29 mouse cellular contexts compared by ENCODE assay signal in the genomic region with DNA sequence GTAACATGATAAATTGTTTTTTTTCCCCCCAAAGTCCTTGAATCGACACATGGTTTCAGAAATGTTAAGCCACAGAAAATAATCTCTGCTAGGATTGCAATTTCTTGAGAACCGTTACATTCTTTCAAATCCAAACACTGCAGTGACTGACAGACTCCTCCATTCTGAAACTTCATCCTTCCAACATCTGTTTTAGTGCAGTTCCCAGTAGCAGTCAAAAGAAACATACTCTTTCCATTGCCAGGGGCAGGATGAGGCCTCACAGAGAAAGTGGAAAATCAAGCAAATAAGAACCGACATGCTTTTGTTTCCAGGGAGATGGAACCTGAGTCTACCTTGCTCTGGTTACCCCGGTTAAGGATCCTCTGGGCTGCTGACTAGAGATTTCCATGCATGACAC.
A peak's percentile ranks its signal among the peaks of the same experiment; 100 is the strongest.
DNase-seq lines count a peak whose midpoint lies in the region; ATAC-seq and TF ChIP-seq lines count a peak whose summit lies in the region.
"Had no signal": no experiment of that assay in that cellular context is flagged by ENCODE, and none has a peak within 500 bp of the region (broad histone marks: within the 10 kb centered on the region; RNA-seq: fewer than 3 reads in every experiment).

No protein-coding gene starts in this region.

- H3K36me3 ChIP-seq in forebrain, embryonic 10.5 days (replicated peaks): no peaks in the 10 kb centered on the region
- H3K36me3 ChIP-seq in forebrain, postnatal 0 days (ENCODE audit: insufficient read depth): no peaks in the 10 kb centered on the region
- no peaks in the 10 kb centered on the region for H3K36me3 ChIP-seq in embryonic facial prominence, embryonic 11.5 days (replicated peaks; ENCODE audit: control insufficient read depth, insufficient read depth, low read depth, low read length)
- H3K36me3 ChIP-seq: forebrain, embryonic 12.5 days; hindbrain, embryonic 15.5 days; limb, embryonic 15.5 days; liver, embryonic 13.5 days; midbrain, embryonic 10.5 days; midbrain, embryonic 15.5 days had no signal

- no peaks in the 10 kb centered on the region for H3K27me3 ChIP-seq in forebrain, embryonic 10.5 days (ENCODE audit: poor library complexity, severe bottlenecking)
- H3K27me3 ChIP-seq in forebrain, postnatal 0 days (ENCODE audit: insufficient read depth, low read length): no peaks in the 10 kb centered on the region
- H3K27me3 ChIP-seq in embryonic facial prominence, embryonic 11.5 days (ENCODE audit: control insufficient read depth, insufficient read depth, low read length): no peaks in the 10 kb centered on the region
- H3K27me3 ChIP-seq: forebrain, embryonic 12.5 days; heart, embryonic 12.5 days; hindbrain, embryonic 15.5 days; limb, embryonic 15.5 days; liver, embryonic 13.5 days; midbrain, embryonic 15.5 days had no signal

- H3K4me1 ChIP-seq in forebrain, embryonic 10.5 days: peaks cover 25% of the 10 kb centered on the region
- no peaks in the 10 kb centered on the region for H3K4me1 ChIP-seq in forebrain, postnatal 0 days (ENCODE audit: insufficient read depth)
- H3K4me1 ChIP-seq in embryonic facial prominence, embryonic 11.5 days (ENCODE audit: control insufficient read depth, insufficient read depth, low read length): no peaks in the 10 kb centered on the region; the same call in 1 of the 2 replicates
- H3K4me1 ChIP-seq in embryonic fibroblast, embryonic 13.5 days (ENCODE audit: control insufficient read depth, insufficient read depth, low read length): no peaks in the 10 kb centered on the region
- H3K4me1 ChIP-seq: forebrain, embryonic 12.5 days; heart, embryonic 12.5 days; hindbrain, embryonic 15.5 days; liver, embryonic 13.5 days; midbrain, embryonic 15.5 days had no signal

- no peak overlapping the region for H3K4me2 ChIP-seq in forebrain, postnatal 0 days (ENCODE audit: low read depth)
- no peak overlapping the region for H3K4me2 ChIP-seq in embryonic facial prominence, embryonic 11.5 days (ENCODE audit: low read depth, low read length)
- H3K4me2 ChIP-seq: forebrain, embryonic 12.5 days; heart, embryonic 12.5 days; hindbrain, embryonic 15.5 days; limb, embryonic 15.5 days; liver, embryonic 13.5 days; midbrain, embryonic 15.5 days had no signal

- no peak overlapping the region for H3K9ac ChIP-seq in forebrain, postnatal 0 days
- no peak overlapping the region for H3K9ac ChIP-seq in embryonic facial prominence, embryonic 11.5 days (replicated peaks; ENCODE audit: low read length)
- H3K9ac ChIP-seq: forebrain, embryonic 12.5 days; heart, embryonic 12.5 days; hindbrain, embryonic 15.5 days; limb, embryonic 15.5 days; liver, embryonic 13.5 days; midbrain, embryonic 15.5 days had no signal

- no peak for TF ChIP-seq CTCF in forebrain, postnatal 0 days (IDR thresholded peaks at IDR 0.05; ENCODE audit: low read depth)
- no peak for TF ChIP-seq CTCF in embryonic fibroblast, embryonic 13.5 days (IDR thresholded peaks at IDR 0.05; ENCODE audit: borderline replicate concordance, insufficient read depth, low read length)

- H3K9me3 ChIP-seq in forebrain, embryonic 10.5 days: no peaks in the 10 kb centered on the region
- H3K9me3 ChIP-seq in forebrain, postnatal 0 days (ENCODE audit: low read length): no peaks in the 10 kb centered on the region
- no peaks in the 10 kb centered on the region for H3K9me3 ChIP-seq in embryonic facial prominence, embryonic 11.5 days (replicated peaks; ENCODE audit: control insufficient read depth, low read length)
- H3K9me3 ChIP-seq: forebrain, embryonic 12.5 days; heart, embryonic 12.5 days; hindbrain, embryonic 15.5 days; limb, embryonic 15.5 days; liver, embryonic 13.5 days; midbrain, embryonic 10.5 days; midbrain, embryonic 15.5 days had no signal

- WGBS in forebrain, embryonic 10.5 days: 56% methylated on average over 4 of the region's 4 CpGs
- 72% methylated on average over 4 of the region's 4 CpGs for WGBS in forebrain, postnatal 0 days
- WGBS in embryonic facial prominence, embryonic 11.5 days: 12% methylated on average over 4 of the region's 4 CpGs

- no peak overlapping the region for H3K4me3 ChIP-seq in forebrain, embryonic 10.5 days
- no peak overlapping the region for H3K4me3 ChIP-seq in forebrain, postnatal 0 days (ENCODE audit: low read depth, low read length)
- no peak overlapping the region for H3K4me3 ChIP-seq in embryonic facial prominence, embryonic 11.5 days (ENCODE audit: low read depth, low read length)
- no peak overlapping the region for H3K4me3 ChIP-seq in embryonic fibroblast, embryonic 13.5 days (ENCODE audit: insufficient read depth, low read length)
- H3K4me3 ChIP-seq: erythroblast, embryonic 14.5 days; forebrain, embryonic 12.5 days; gastrocnemius, adult 2 months; heart, adult 2 months; heart, embryonic 12.5 days; hindbrain, embryonic 15.5 days; layer of hippocampus, adult 2 months; left cerebral cortex, adult 2 months; limb, embryonic 15.5 days; liver, embryonic 13.5 days; midbrain, embryonic 10.5 days; midbrain, embryonic 15.5 days had no signal

- peak overlapping the region; percentile 31; the same call in 1 of the 2 replicates for H3K27ac ChIP-seq in forebrain, embryonic 10.5 days
- H3K27ac ChIP-seq in forebrain, postnatal 0 days (ENCODE audit: low read depth, low read length): no peak overlapping the region
- H3K27ac ChIP-seq in embryonic facial prominence, embryonic 11.5 days (replicated peaks; ENCODE audit: low read depth, low read length): peak overlapping the region; percentile 70
- H3K27ac ChIP-seq in embryonic fibroblast, embryonic 13.5 days (ENCODE audit: insufficient read depth, low read length): peak overlapping the region; percentile 57; the same call in 1 of the 2 replicates
- H3K27ac ChIP-seq: forebrain, embryonic 12.5 days; gastrocnemius, adult 2 months; heart, adult 2 months; hindbrain, embryonic 15.5 days; layer of hippocampus, adult 2 months; left cerebral cortex, adult 2 months; limb, embryonic 15.5 days; liver, embryonic 13.5 days; midbrain, embryonic 10.5 days; midbrain, embryonic 15.5 days had no signal

- no peak for TF ChIP-seq POLR2A in embryonic fibroblast, embryonic 13.5 days (IDR thresholded peaks at IDR 0.05; ENCODE audit: low read depth, low read length)

- ATAC-seq in forebrain, postnatal 0 days: no peak
- peak; percentile 77 for ATAC-seq in embryonic facial prominence, embryonic 11.5 days (replicated peaks; ENCODE audit: insufficient number of reproducible peaks, low FRiP score, low TSS enrichment, low read depth)
- ATAC-seq: inflammation-experienced regulatory T-cells, adult 6 months; lung, postnatal 0 days; midbrain, embryonic 15.5 days had no signal

- no peak for DNase-seq in forebrain, embryonic 10.5 days (ENCODE audit: extremely low spot score, low spot score)
- no peak for DNase-seq in forebrain, postnatal 0 days
- DNase-seq in embryo, embryonic 10 days (ENCODE audit: low spot score): peak; percentile 32
- peak; percentile 79 for DNase-seq in embryonic facial prominence, embryonic 11.5 days (ENCODE audit: low spot score)
- no peak for DNase-seq in urinary bladder, postnatal 36 days (ENCODE audit: low spot score in 2 of 2)
- no peak for DNase-seq in natural killer cell, adult 2 months (ENCODE audit: low spot score in 2 of 2)
- no peak for DNase-seq in ovary, postnatal 36 days (ENCODE audit: low spot score)
- DNase-seq: adrenal gland, postnatal 25 days; cerebellum, adult 18-20 months; cerebellum, postnatal 10 days; gastrocnemius, adult 2 months; heart, adult 2 months; kidney, adult 11 months; kidney, postnatal 36 days; liver, embryonic 13.5 days; lung, adult 18-20 months; thymus, postnatal 14 days had no signal

Comparison
In these comparisons a context has a peak if more than half of its experiments do, and no peak if none do; other contexts are left out.
1. DNase-seq: peak in embryo, embryonic 10 days (single experiment) and embryonic facial prominence, embryonic 11.5 days (single experiment); none in forebrain, embryonic 10.5 days (single experiment), forebrain, postnatal 0 days (single experiment), urinary bladder, postnatal 36 days (0 of 2), natural killer cell, adult 2 months (0 of 2) and ovary, postnatal 36 days (single experiment).